Mouse (Mus musculus) left cerebral cortex, postnatal 36 days (tissue): ENCODE measurements around the gene Nudt13. TPM values are rescaled to one million over a fixed set of nuclear protein-coding genes. Genes with fewer than 3 reads are reported as not detected.

Experiments
- DNase-seq, 2 experiments: peaks; one replicate each; pipeline ENCODE4 v3.0.0; 2021 to 2022; ENCODE audit warnings: low spot score in 2 of 2, mixed read lengths in 1 of 2
- intact Hi-C: fragments of 180-260 bp; cut with DNase I; formaldehyde crosslinking; loops from one replicate; pipeline ENCODE4 v1.15.1; 2025
- total RNA-seq, 2 experiments: library from RNA; stranded (reverse); gene quantifications; 2 replicates each; pipeline ENCODE4 v1.2.3; 2021

Gene Nudt13
- total RNA-seq, 2 experiments from 2014 or later = 17.4 to 19.5 TPM

GRCm38 (mm10) chr14:20331316-20331715, 36.8 kb downstream of the Nudt13 start:
- intact Hi-C loops = no loop called here
- DNase-seq = no peak

DNA sequence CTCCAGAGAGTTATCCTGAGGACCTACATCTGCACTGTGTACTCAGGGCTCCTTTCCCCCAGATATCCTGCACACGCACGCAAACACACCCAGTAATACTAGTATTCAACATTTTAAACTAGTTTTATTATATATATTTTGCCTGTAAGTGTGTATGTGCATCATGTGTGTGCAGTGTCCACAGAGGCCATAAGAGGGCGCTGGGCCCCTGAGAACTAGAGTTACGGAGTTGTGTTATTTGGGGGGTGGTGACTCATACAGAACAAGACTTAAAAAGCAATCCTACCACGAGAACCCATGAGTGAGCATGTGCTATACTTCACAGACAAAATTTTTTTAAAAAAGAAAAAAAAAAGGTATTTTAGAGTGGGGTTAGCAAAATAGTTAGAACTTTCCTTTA, 44.9 kb downstream of the Nudt13 start:
- intact Hi-C loops = no loop called here
- DNase-seq = no peak

DNA sequence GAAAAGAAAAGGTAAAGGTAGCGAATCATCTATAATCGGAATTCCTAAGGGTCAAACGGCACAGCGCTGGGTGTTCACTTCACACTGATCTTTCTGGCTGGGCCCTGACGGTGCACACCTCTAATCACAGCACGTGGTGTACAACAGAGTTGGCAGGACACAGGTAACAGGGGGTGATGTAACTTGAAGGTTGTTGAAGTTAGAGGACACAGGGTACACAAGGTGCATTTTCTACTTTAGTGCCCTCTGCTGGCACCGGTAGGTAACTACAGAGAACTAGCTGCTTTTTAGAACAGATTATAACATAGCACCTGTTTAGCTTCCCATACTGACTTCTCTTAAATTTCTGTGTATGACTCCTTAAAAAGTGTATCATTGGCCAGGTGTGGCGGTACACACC, 45.7 kb downstream of the Nudt13 start:
- intact Hi-C loops = no loop called here
- DNase-seq = no peak

- DNase-seq = no peak
- intact Hi-C loops = no loop called here
Measured at GRCm38 (mm10) chr14:20340866-20341265, 46.4 kb downstream of the Nudt13 start.

GRCm38 (mm10) chr14:20345885-20346284, 51.4 kb downstream of the Nudt13 start:
- intact Hi-C loops = no loop called here

GRCm38 (mm10) chr14:20347441-20347990, 53.0 kb downstream of the Nudt13 start:
- intact Hi-C loops = no loop called here
- DNase-seq = no peak

More at GRCm38 (mm10) chr14:20345885-20346284, 51.4 kb downstream of the Nudt13 start:
- no peak for DNase-seq

GRCm38 (mm10) chr14:20347991-20348541, 53.6 kb downstream of the Nudt13 start, which contains the start of the genes Ecd and Fam149b:
Ecd (minus strand) TSS chr14:20348121.
Fam149b (plus strand) TSS chr14:20348162.
- intact Hi-C loops = no loop called here
- DNase-seq = peak; percentile 91 to 92

DNA sequence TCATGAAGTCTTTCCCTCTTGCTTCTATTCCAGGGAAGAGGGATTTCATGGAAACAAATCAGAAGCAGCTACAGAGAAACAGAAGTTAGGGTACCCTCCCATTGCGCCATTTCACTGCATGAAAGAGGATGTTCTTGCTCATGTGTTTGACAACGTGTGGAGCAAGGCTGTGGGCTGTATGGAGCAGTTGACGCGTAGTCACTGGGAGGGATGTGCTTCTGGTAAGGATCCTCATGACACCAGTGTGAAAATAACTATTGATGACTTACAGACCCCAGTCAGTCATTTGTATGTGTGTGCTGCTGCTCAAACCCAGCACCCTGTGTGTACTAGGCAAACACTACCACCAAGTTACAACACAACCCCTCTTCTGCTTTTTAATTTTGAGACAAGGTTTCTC, 68.7 kb downstream of the Nudt13 start:
- intact Hi-C loops = no loop called here
- no peak for DNase-seq

Other genes starting within 250 kb of the Nudt13 start
- gene Saysd1, start 156.2 kb upstream of the Nudt13 start, total RNA-seq = 1 to 10 TPM; 4.5 to 5.2 TPM
- gene Kcnk5, start 112.9 kb upstream of the Nudt13 start, total RNA-seq = under 1 TPM; 0.41 to 0.47 TPM
- not detected for gene Kcnk16, start 25.5 kb upstream of the Nudt13 start, total RNA-seq
- gene Ecd, start 53.4 kb downstream of the Nudt13 start, total RNA-seq = 10 to 100 TPM; 37.1 to 41.9 TPM
- gene Fam149b, start 53.5 kb downstream of the Nudt13 start, total RNA-seq = 10 to 100 TPM; 46.1 to 56.2 TPM
- gene Dnajc9, start 94.2 kb downstream of the Nudt13 start, total RNA-seq = 10 to 100 TPM; 24.7 to 25.1 TPM
- 10 to 100 TPM; 31.7 to 31.9 TPM for gene Mrps16, start 98.9 kb downstream of the Nudt13 start, total RNA-seq
- gene Cfap70, start 157.5 kb downstream of the Nudt13 start, total RNA-seq = 1 to 10 TPM in 1 of 2 experiments, under 1 TPM in 1; 0.57 to 2.6 TPM
- 10 to 100 TPM; 61.6 to 69.9 TPM for gene Anxa7, start 185.4 kb downstream of the Nudt13 start, total RNA-seq
- gene Mss51, start 202.2 kb downstream of the Nudt13 start, total RNA-seq = 1 to 10 TPM in 1 of 2 experiments, under 1 TPM in 1; 0.44 to 1.1 TPM